Mouse (Mus musculus): ENCODE measurements around the gene Hmcn1. TPM values are rescaled to one million over a fixed set of nuclear protein-coding genes. Genes with fewer than 3 reads are reported as not detected.
A peak's percentile ranks its signal among the peaks of the same experiment; 100 is the strongest.

Gene Hmcn1
- polyA plus RNA-seq, 1 experiment, result not detected

GRCm38 (mm10) chr1:151001868-151002428, 8.7 kb upstream of the Hmcn1 start:
- no peak overlapping the region for H3K27ac ChIP-seq (ENCODE audit: insufficient read depth, low read depth, low read length)
- H3K4me3 ChIP-seq (ENCODE audit: insufficient read depth, low read depth, low read length), result no peak overlapping the region
- 0 out of 2 replicates have a peak, but pooled peaks cover 2% of the 10 kb centered on the region for H3K4me1 ChIP-seq (ENCODE audit: control insufficient read depth, insufficient read depth, low read length)
- 81% methylated on average over 8 of the region's 8 CpGs for WGBS
- TF ChIP-seq POLR2A (IDR thresholded peaks at IDR 0.05; ENCODE audit: insufficient read depth, low read depth, low read length) (no peak), CTCF (IDR thresholded peaks at IDR 0.05; ENCODE audit: insufficient read depth, low read depth, low read length) (no peak)

- 83% methylated on average over 13 of the region's 13 CpGs for WGBS
- TF ChIP-seq CTCF (IDR thresholded peaks at IDR 0.05; ENCODE audit: insufficient read depth, low read depth, low read length) (no peak), POLR2A (IDR thresholded peaks at IDR 0.05; ENCODE audit: insufficient read depth, low read depth, low read length) (no peak)
- Histone ChIP-seq H3K27ac (ENCODE audit: insufficient read depth, low read depth, low read length) (no peak overlapping the region), H3K4me1 (ENCODE audit: control insufficient read depth, insufficient read depth, low read length) (0 out of 2 replicates have a peak, but pooled peaks cover 2% of the 10 kb centered on the region), H3K4me3 (ENCODE audit: insufficient read depth, low read depth, low read length) (no peak overlapping the region)
Observed at GRCm38 (mm10) chr1:151000714-151001113, 7.5 kb upstream of the Hmcn1 start.

GRCm38 (mm10) chr1:150994612-150995011, 1.4 kb upstream of the Hmcn1 start:
- WGBS, result 87% methylated on average over 2 of the region's 2 CpGs
- TF ChIP-seq POLR2A (IDR thresholded peaks at IDR 0.05; ENCODE audit: insufficient read depth, low read depth, low read length), result no peak
- Histone ChIP-seq H3K27ac (ENCODE audit: insufficient read depth, low read depth, low read length) (no peak overlapping the region), H3K4me3 (ENCODE audit: insufficient read depth, low read depth, low read length) (no peak overlapping the region), H3K4me1 (ENCODE audit: control insufficient read depth, insufficient read depth, low read length) (peaks cover 8% of the 10 kb centered on the region)

GRCm38 (mm10) chr1:150992711-150993161, 499 bp downstream of the Hmcn1 start:
- TF ChIP-seq CTCF (IDR thresholded peaks at IDR 0.05; ENCODE audit: insufficient read depth, low read depth, low read length), result no peak
- TF ChIP-seq POLR2A (IDR thresholded peaks at IDR 0.05; ENCODE audit: insufficient read depth, low read depth, low read length), result no peak
- 10% methylated on average over 6 of the region's 6 CpGs for WGBS
- peaks cover 8% of the 10 kb centered on the region for H3K4me1 ChIP-seq (ENCODE audit: control insufficient read depth, insufficient read depth, low read length)
- H3K27ac ChIP-seq (ENCODE audit: insufficient read depth, low read depth, low read length), result no peak overlapping the region
- H3K4me3 ChIP-seq (ENCODE audit: insufficient read depth, low read depth, low read length), result peak overlapping the region; percentile 40

GRCm38 (mm10) chr1:150991745-150992554, 1.3 kb downstream of the Hmcn1 start:
- no peak for TF ChIP-seq CTCF (IDR thresholded peaks at IDR 0.05; ENCODE audit: insufficient read depth, low read depth, low read length)
- TF ChIP-seq POLR2A (IDR thresholded peaks at IDR 0.05; ENCODE audit: insufficient read depth, low read depth, low read length), result no peak
- H3K4me3 ChIP-seq (ENCODE audit: insufficient read depth, low read depth, low read length), result no peak overlapping the region
- H3K27ac ChIP-seq (ENCODE audit: insufficient read depth, low read depth, low read length), result no peak overlapping the region
- 12% methylated on average over 10 of the region's 10 CpGs for WGBS
- H3K4me1 ChIP-seq (ENCODE audit: control insufficient read depth, insufficient read depth, low read length), result peaks cover 8% of the 10 kb centered on the region

- no peak overlapping the region for H3K27ac ChIP-seq (ENCODE audit: insufficient read depth, low read depth, low read length)
- H3K4me3 ChIP-seq (ENCODE audit: insufficient read depth, low read depth, low read length), result no peak overlapping the region
- WGBS, result 68% methylated on average over 4 of the region's 4 CpGs
- no peak for TF ChIP-seq POLR2A (IDR thresholded peaks at IDR 0.05; ENCODE audit: insufficient read depth, low read depth, low read length)
- no peak for TF ChIP-seq CTCF (IDR thresholded peaks at IDR 0.05; ENCODE audit: insufficient read depth, low read depth, low read length)
- no peaks in the 10 kb centered on the region for H3K4me1 ChIP-seq (ENCODE audit: control insufficient read depth, insufficient read depth, low read length)
Observed at GRCm38 (mm10) chr1:150984888-150985287, 8.3 kb downstream of the Hmcn1 start.

- TF ChIP-seq POLR2A (IDR thresholded peaks at IDR 0.05; ENCODE audit: insufficient read depth, low read depth, low read length) (no peak), CTCF (IDR thresholded peaks at IDR 0.05; ENCODE audit: insufficient read depth, low read depth, low read length) (no peak)
- no peak overlapping the region for H3K27ac ChIP-seq (ENCODE audit: insufficient read depth, low read depth, low read length)
- no peak overlapping the region for H3K4me3 ChIP-seq (ENCODE audit: insufficient read depth, low read depth, low read length)
- no peaks in the 10 kb centered on the region for H3K4me1 ChIP-seq (ENCODE audit: control insufficient read depth, insufficient read depth, low read length)
- 89% methylated on average over 6 of the region's 6 CpGs for WGBS
Observed at GRCm38 (mm10) chr1:150984092-150984503, 9.1 kb downstream of the Hmcn1 start.

- TF ChIP-seq CTCF (IDR thresholded peaks at IDR 0.05; ENCODE audit: insufficient read depth, low read depth, low read length), result no peak
- no peak for TF ChIP-seq POLR2A (IDR thresholded peaks at IDR 0.05; ENCODE audit: insufficient read depth, low read depth, low read length)
- H3K4me1 ChIP-seq (ENCODE audit: control insufficient read depth, insufficient read depth, low read length), result no peaks in the 10 kb centered on the region
- WGBS, result 93% methylated on average over 3 of the region's 3 CpGs
- H3K4me3 ChIP-seq (ENCODE audit: insufficient read depth, low read depth, low read length), result no peak overlapping the region
- H3K27ac ChIP-seq (ENCODE audit: insufficient read depth, low read depth, low read length), result no peak overlapping the region
Observed at GRCm38 (mm10) chr1:150978651-150979050, 14.6 kb downstream of the Hmcn1 start.

- WGBS, result 6% methylated on average over 2 of the region's 2 CpGs
- Histone ChIP-seq H3K4me1 (ENCODE audit: control insufficient read depth, insufficient read depth, low read length) (no peaks in the 10 kb centered on the region), H3K27ac (ENCODE audit: insufficient read depth, low read depth, low read length) (no peak overlapping the region), H3K4me3 (ENCODE audit: insufficient read depth, low read depth, low read length) (no peak overlapping the region)
- TF ChIP-seq CTCF (IDR thresholded peaks at IDR 0.05; ENCODE audit: insufficient read depth, low read depth, low read length) (no peak), POLR2A (IDR thresholded peaks at IDR 0.05; ENCODE audit: insufficient read depth, low read depth, low read length) (no peak)
Observed at GRCm38 (mm10) chr1:150976263-150976662, 17.0 kb downstream of the Hmcn1 start.
